Mouse (Mus musculus): ENCODE results near the gene Erbb3. TPM values are rescaled to one million over a fixed set of nuclear protein-coding genes. Genes with fewer than 3 reads are reported as not detected.

The Erbb3 gene
- total and polyA plus RNA-seq, 3 experiments: 0.29 to 0.39 TPM; not detected in 1

DNA sequence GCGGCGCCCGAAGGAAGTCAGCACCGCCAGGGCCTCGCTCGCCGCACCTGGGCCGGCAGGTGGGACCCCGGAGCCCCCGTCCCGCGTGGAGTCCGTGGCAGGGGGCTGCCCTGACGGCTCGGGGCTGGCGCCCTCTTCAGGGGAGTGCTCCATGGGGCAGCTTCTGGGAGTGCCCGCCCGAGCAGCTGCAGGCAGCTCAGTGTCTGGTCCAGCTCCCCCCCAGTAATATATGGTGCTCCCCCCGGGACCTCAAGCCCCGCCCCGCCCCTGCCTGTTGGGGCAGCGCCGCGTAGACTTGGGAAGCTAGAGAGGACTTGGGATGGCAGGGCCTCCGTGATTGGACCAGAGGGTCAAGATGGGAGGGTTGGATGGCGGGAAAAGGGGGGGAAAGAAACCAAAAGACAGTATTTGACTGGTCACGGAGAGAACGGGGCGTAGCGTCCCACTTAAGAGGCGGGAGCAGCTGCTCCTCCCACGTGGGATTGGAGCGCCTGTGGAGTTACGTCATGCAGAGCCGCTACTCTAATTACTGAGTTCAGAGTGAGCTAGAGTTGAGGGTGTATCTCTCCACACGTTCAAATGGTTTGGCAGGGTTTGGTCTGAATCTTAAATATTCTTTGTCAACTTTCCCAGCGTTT is 63.7 kb downstream of the Erbb3 start, which contains the start of gene Esyt1 (continued):
- TF ChIP-seq RAD21 (IDR thresholded peaks at IDR 0.05; ENCODE audit: low read depth, low read length): no peak
- TF ChIP-seq MXI1 (IDR thresholded peaks at IDR 0.05; ENCODE audit: low read depth, low read length): peak; percentile 84
- TF ChIP-seq MYC (IDR thresholded peaks at IDR 0.05; ENCODE audit: low read depth, low read length): peak; percentile 66; the same call in 1 of the 2 replicates
- TF ChIP-seq MYB (IDR thresholded peaks at IDR 0.05; ENCODE audit: low read depth, low read length): no peak
- TF ChIP-seq GABPA (IDR thresholded peaks at IDR 0.05; ENCODE audit: low read depth, low read length): no peak
- TF ChIP-seq NRF1 (IDR thresholded peaks at IDR 0.05; ENCODE audit: insufficient read depth, low read depth, low read length, poor library complexity, severe bottlenecking): no peak
- TF ChIP-seq CHD1 (IDR thresholded peaks at IDR 0.05; ENCODE audit: low read depth, low read length): 0 out of 2 replicates have a peak, but pooled peaks have one; percentile 62
- TF ChIP-seq TAL1 (IDR thresholded peaks at IDR 0.05; ENCODE audit: low read length): no peak
- TF ChIP-seq ZKSCAN1 (IDR thresholded peaks at IDR 0.05; ENCODE audit: low read depth, low read length): no peak
- no peak for TF ChIP-seq POLR2AphosphoS5 (IDR thresholded peaks at IDR 0.05; ENCODE audit: borderline replicate concordance, low read depth, low read length)
- TF ChIP-seq ETS1 (IDR thresholded peaks at IDR 0.05; ENCODE audit: low read depth, low read length): peak; percentile 61
- no peak for TF ChIP-seq EP300 (IDR thresholded peaks at IDR 0.05; ENCODE audit: low read depth in 1 of 2, low read length in 2 of 2)
- peak; percentile 77; the same call in 1 of the 2 replicates for TF ChIP-seq POLR2AphosphoS2 (IDR thresholded peaks at IDR 0.05; ENCODE audit: low read length)
- TF ChIP-seq UBTF (IDR thresholded peaks at IDR 0.05; ENCODE audit: borderline replicate concordance, insufficient read depth, low read depth, low read length): 0 out of 2 replicates have a peak, but pooled peaks have one; percentile 8
- no peak for TF ChIP-seq BHLHE40 (IDR thresholded peaks at IDR 0.05; ENCODE audit: borderline replicate concordance, low read depth, low read length)

DNA sequence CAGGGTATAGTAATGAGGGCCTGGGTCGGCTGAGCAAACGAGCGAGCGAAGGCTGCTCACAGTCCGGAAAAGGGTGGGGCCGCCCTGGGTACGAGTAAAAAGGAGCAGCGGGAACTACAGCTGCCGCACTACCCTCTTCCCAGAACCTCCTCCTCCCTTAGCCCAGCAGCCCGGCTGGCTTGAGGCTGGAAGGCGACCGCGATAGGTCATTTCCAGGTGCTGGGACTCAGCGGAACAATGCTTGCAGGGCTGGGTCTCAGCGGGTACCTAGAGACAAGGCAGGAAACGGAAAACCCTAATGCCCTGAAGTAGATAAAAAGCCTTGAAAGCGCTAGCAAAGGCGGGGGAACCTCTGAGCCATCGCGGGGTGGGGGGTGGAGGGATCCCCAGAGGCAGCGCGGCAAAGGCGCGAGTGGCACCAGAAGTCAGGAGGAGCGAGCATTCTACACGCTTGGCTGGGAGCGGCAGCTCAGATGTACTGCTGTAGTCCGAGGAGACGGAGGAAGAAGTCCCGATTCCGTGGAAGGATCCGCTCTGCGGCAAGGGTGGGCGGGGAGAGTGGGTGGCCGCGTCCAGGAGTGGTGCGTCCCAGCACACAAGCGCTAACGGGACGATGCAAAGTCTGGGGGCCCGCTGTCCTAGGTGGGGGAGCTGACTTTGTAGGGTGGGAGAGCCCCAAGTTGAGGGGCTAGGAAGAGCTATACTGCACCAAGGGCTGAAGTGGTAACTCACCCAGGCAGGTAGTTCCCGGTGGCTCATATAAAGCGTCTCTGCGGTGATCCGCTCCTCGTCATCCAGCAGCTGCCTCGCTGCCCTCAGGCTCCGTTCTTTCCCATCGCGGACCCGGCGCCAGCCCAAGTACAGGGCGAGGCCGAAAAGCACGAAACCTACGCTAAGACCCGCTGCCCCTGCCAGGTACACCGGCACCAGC is 64.5 kb downstream of the Erbb3 start:
- peak; percentile 86 for DNase-seq (ENCODE audit: low read depth, low spot score)
- Histone ChIP-seq H3K4me1 (ENCODE audit: control insufficient read depth in 1 of 2, insufficient read depth in 2 of 2, low read length in 2 of 2) (peaks cover 5 to 12% of the 10 kb centered on the region in 2 experiments; a peak in 3 of 4 replicates), H3K4me3 (ENCODE audit: control insufficient read depth in 1 of 2, insufficient read depth in 1 of 2, low read depth in 2 of 2, low read length in 2 of 2) (peak overlapping the region; percentile 83 to 90)
- no peak for TF ChIP-seq RAD21 (IDR thresholded peaks at IDR 0.05; ENCODE audit: low read depth, low read length)
- peak in 1 of 2 experiments; percentile 57; a peak in 2 of 4 replicates for TF ChIP-seq POLR2A (IDR thresholded peaks at IDR 0.05; ENCODE audit: control insufficient read depth in 1 of 2, insufficient read depth in 1 of 2, low read depth in 1 of 2, low read length in 2 of 2, poor library complexity in 1 of 2)
- TF ChIP-seq E2F4 (IDR thresholded peaks at IDR 0.05; ENCODE audit: borderline replicate concordance, low read depth, low read length): 0 out of 2 replicates have a peak, but pooled peaks have one; percentile 20
- peak; percentile 81; the same call in 1 of the 2 replicates for TF ChIP-seq MAZ (IDR thresholded peaks at IDR 0.05; ENCODE audit: low read depth, low read length)
- no peak for TF ChIP-seq CHD2 (IDR thresholded peaks at IDR 0.05; ENCODE audit: low read length)
- TF ChIP-seq BHLHE40 (IDR thresholded peaks at IDR 0.05; ENCODE audit: borderline replicate concordance, low read depth, low read length): no peak
- peak; percentile 57 for TF ChIP-seq ZMIZ1 (IDR thresholded peaks at IDR 0.05; ENCODE audit: low read depth, low read length)
- TF ChIP-seq GABPA (IDR thresholded peaks at IDR 0.05; ENCODE audit: low read depth, low read length): no peak
- no peak for TF ChIP-seq USF1 (IDR thresholded peaks at IDR 0.05; ENCODE audit: low read depth, low read length)
- no peak for TF ChIP-seq RCOR1 (IDR thresholded peaks at IDR 0.05; ENCODE audit: low read depth, low read length)
- TF ChIP-seq SIN3A (IDR thresholded peaks at IDR 0.05; ENCODE audit: low read length): no peak; the same call in none of the 2 replicates
- no peak; the same call in 1 of the 2 replicates for TF ChIP-seq ETS1 (IDR thresholded peaks at IDR 0.05; ENCODE audit: low read depth, low read length)
- no peak for TF ChIP-seq SMC3 (IDR thresholded peaks at IDR 0.05; ENCODE audit: low read depth, low read length)
- peak; percentile 64 for TF ChIP-seq MAX (IDR thresholded peaks at IDR 0.05; ENCODE audit: low read length)
- no peak; the same call in 1 of the 2 replicates for TF ChIP-seq ZC3H11A (IDR thresholded peaks at IDR 0.05; ENCODE audit: low read depth, low read length)
- TF ChIP-seq TCF12 (IDR thresholded peaks at IDR 0.05; ENCODE audit: low read depth, low read length): no peak
- TF ChIP-seq NRF1 (IDR thresholded peaks at IDR 0.05; ENCODE audit: insufficient read depth, low read depth, low read length, poor library complexity, severe bottlenecking): no peak
- peak; percentile 33 for TF ChIP-seq TAL1 (IDR thresholded peaks at IDR 0.05; ENCODE audit: low read length)
- peak; percentile 86; the same call in 1 of the 2 replicates for TF ChIP-seq UBTF (IDR thresholded peaks at IDR 0.05; ENCODE audit: borderline replicate concordance, insufficient read depth, low read depth, low read length)
- no peak for TF ChIP-seq ZNF384 (IDR thresholded peaks at IDR 0.05; ENCODE audit: low read depth, low read length)
- no peak for TF ChIP-seq MEF2A (IDR thresholded peaks at IDR 0.05; ENCODE audit: extremely low read depth, insufficient replicate concordance, low read depth, low read length, poor library complexity, severe bottlenecking)

More for the DNA sequence above, 64.5 kb downstream of the Erbb3 start:
- Histone ChIP-seq H3K9me3 (replicated peaks; ENCODE audit: insufficient read depth, low read length) (no peaks in the 10 kb centered on the region), H3K36me3 (ENCODE audit: control insufficient read depth in 1 of 2, insufficient read depth in 2 of 2, low read length in 2 of 2) (peaks cover 0 to 10% of the 10 kb centered on the region in 2 experiments; a peak in 3 of 4 replicates), H3K9ac (ENCODE audit: control insufficient read depth, low read depth, low read length, poor library complexity, severe bottlenecking) (peak overlapping the region; percentile 79), H3K79me2 (ENCODE audit: control insufficient read depth, insufficient read depth, low read length, poor library complexity) (peaks cover 8% of the 10 kb centered on the region), H3K27ac (ENCODE audit: control insufficient read depth, low read depth, low read length) (peak overlapping the region; percentile 71), H3K27me3 (ENCODE audit: control insufficient read depth in 1 of 2, insufficient read depth in 2 of 2, low read length in 2 of 2) (no peaks in the 10 kb centered on the region)

Measured in MEL (cell line).